ENCODE assay signal across 9 mouse cellular contexts in the genomic region with DNA sequence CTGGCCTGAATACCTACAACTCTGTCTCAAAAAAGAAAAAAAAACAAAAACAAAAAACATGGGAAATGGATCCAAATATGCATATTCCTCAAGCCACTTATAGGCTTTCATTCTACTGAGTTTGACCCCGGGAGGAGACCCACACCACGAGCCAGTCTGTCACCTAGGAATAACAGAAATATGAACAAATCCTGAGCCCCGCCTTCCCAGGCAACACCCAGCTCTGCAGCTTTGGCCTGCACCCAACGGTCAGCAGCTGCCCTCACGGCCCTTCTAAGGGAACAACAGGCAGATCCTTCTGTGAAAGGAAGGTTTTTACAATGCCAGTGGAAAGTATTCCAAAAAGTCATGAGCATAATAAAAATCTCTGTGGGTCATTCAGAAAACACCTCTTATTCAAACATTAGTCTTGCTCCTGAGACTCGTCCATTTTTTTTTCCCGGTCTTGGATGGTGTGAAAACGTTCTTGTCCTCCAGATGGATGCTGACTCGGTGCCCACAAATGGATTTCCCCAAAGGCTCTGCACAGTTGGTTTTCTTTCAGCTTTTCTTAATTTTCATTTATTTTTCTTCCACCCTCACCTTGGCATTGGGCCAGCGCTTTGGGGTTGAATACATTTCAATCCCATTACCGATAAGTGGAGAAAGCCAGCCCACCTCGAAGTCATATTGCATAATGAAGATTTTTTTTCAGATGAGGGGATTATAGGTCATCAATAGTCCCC.
DNase-seq lines count a peak whose midpoint lies in the region; ATAC-seq lines count a peak whose summit lies in the region.
"Had no signal": no experiment of that assay in that cellular context is flagged by ENCODE, and none has a peak within 500 bp of the region (broad histone marks: within the 10 kb centered on the region; RNA-seq: fewer than 3 reads in every experiment).

No protein-coding gene starts in this region.

- 40% methylated on average over 12 of the region's 12 CpGs for WGBS in hindbrain, embryonic 16.5 days
- WGBS in hindbrain, embryonic 13.5 days: 52% methylated on average over 12 of the region's 12 CpGs

- no peak overlapping the region for H3K4me2 ChIP-seq in hindbrain, embryonic 16.5 days (ENCODE audit: low read length)
- H3K4me2 ChIP-seq in hindbrain, embryonic 13.5 days: no peak overlapping the region

- no peak overlapping the region for H3K27ac ChIP-seq in hindbrain, embryonic 16.5 days (ENCODE audit: low read depth, low read length)
- H3K27ac ChIP-seq in hindbrain, embryonic 13.5 days: no peak overlapping the region

- no peak overlapping the region for H3K4me3 ChIP-seq in hindbrain, embryonic 16.5 days (ENCODE audit: low read length)
- H3K4me3 ChIP-seq in hindbrain, embryonic 13.5 days: no peak overlapping the region

- no peaks in the 10 kb centered on the region for H3K4me1 ChIP-seq in hindbrain, embryonic 16.5 days (ENCODE audit: control insufficient read depth, insufficient read depth, low read depth, low read length)
- H3K4me1 ChIP-seq in hindbrain, embryonic 13.5 days (replicated peaks): peaks cover 12% of the 10 kb centered on the region

- DNase-seq in urinary bladder, adult 18-20 months (ENCODE audit: low spot score in 2 of 2): peak; percentile 7 to 13
- DNase-seq in urinary bladder, postnatal 10 days (ENCODE audit: low spot score): no peak
- DNase-seq in gastrocnemius, postnatal 10 days: peak; percentile 55
- peak; percentile 23 to 66 for DNase-seq in urinary bladder, postnatal 4 days (ENCODE audit: low spot score in 2 of 2)
- DNase-seq in spleen, adult 18-20 months: no peak
- DNase-seq: kidney, adult 2 months had no signal

- no peaks in the 10 kb centered on the region for H3K27me3 ChIP-seq in hindbrain, embryonic 16.5 days (replicated peaks; ENCODE audit: control insufficient read depth, insufficient read depth, low read length)
- H3K27me3 ChIP-seq in hindbrain, embryonic 13.5 days: no peaks in the 10 kb centered on the region

- H3K9ac ChIP-seq in hindbrain, embryonic 16.5 days (ENCODE audit: low read depth, low read length): no peak overlapping the region
- no peak overlapping the region for H3K9ac ChIP-seq in hindbrain, embryonic 13.5 days

- H3K36me3 ChIP-seq in hindbrain, embryonic 16.5 days (ENCODE audit: control insufficient read depth, insufficient read depth, low read length): no peaks in the 10 kb centered on the region
- H3K36me3 ChIP-seq in hindbrain, embryonic 13.5 days: no peaks in the 10 kb centered on the region

- H3K9me3 ChIP-seq in hindbrain, embryonic 16.5 days (ENCODE audit: control insufficient read depth, low read length): no peaks in the 10 kb centered on the region
- H3K9me3 ChIP-seq in hindbrain, embryonic 13.5 days: no peaks in the 10 kb centered on the region

- ATAC-seq in hindbrain, embryonic 16.5 days: peak; percentile 76
- ATAC-seq in hindbrain, embryonic 13.5 days (ENCODE audit: low FRiP score): no peak
- ATAC-seq in megakaryocyte-erythroid progenitor cell, adult 5-6 weeks (replicated peaks; ENCODE audit: low FRiP score, low TSS enrichment, poor library complexity, severe bottlenecking): no peak

Comparison
In these comparisons a context has a peak if more than half of its experiments do, and no peak if none do; other contexts are left out.
1. DNase-seq: peak in urinary bladder, adult 18-20 months (2 of 2), gastrocnemius, postnatal 10 days (single experiment) and urinary bladder, postnatal 4 days (2 of 2); none in urinary bladder, postnatal 10 days (single experiment) and spleen, adult 18-20 months (0 of 2).